Mouse (Mus musculus) limb, embryonic 12.5 days (tissue): ENCODE data around the gene Adgrf2. TPM values are rescaled to one million over a fixed set of nuclear protein-coding genes. Genes with fewer than 3 reads are reported as not detected.

Experiments used
- ATAC-seq: fragments of 200-750 bp; cut with Nextera tagmentation; 2 replicates; pipeline ENCODE4 v1.8.0; 2017; ENCODE audit warnings: low read depth, moderate TSS enrichment; ENCODE audit not compliant: insufficient number of reproducible peaks, insufficient read depth, low FRiP score, low TSS enrichment
- H3K27ac ChIP-seq: fragments of 300-500 bp; sonication (generic); 2 replicates; pipeline ENCODE4 v1.5.1; 2016; ENCODE audit warnings: mild to moderate bottlenecking, moderate library complexity
- H3K27me3 ChIP-seq: fragments of 300-500 bp; sonication (generic); 2 replicates; pipeline ENCODE4 v1.6.1; 2016; ENCODE audit warnings: mild to moderate bottlenecking, moderate library complexity
- H3K36me3 ChIP-seq: fragments of 300-500 bp; sonication (generic); 2 replicates; pipeline ENCODE4 v1.6.1; 2016; ENCODE audit warnings: mild to moderate bottlenecking, moderate library complexity
- H3K4me1 ChIP-seq: fragments of 300-500 bp; sonication (generic); replicated peaks from 2 replicates; pipeline ENCODE4 v1.6.1; 2016
- H3K4me2 ChIP-seq: fragments of 300-500 bp; sonication (generic); 2 replicates; pipeline ENCODE4 v1.6.1; 2016; ENCODE audit warnings: mild to moderate bottlenecking, moderate library complexity
- H3K4me3 ChIP-seq: fragments of 300-500 bp; sonication (generic); replicated peaks from 2 replicates; pipeline ENCODE4 v1.5.1; 2016; ENCODE audit warnings: mild to moderate bottlenecking
- H3K9ac ChIP-seq: fragments of 300-500 bp; sonication (generic); replicated peaks from 2 replicates; pipeline ENCODE4 v1.6.1; 2016; ENCODE audit warnings: mild to moderate bottlenecking, moderate library complexity
- H3K9me3 ChIP-seq: fragments of 300-500 bp; sonication (generic); 2 replicates; pipeline ENCODE4 v1.6.1; 2016; ENCODE audit warnings: mild to moderate bottlenecking, moderate library complexity
- WGBS: fragments of 180-500 bp; shearing (Covaris S2); methylation state at CpG from one replicate; pipeline ENCODE4 v1.1.7; 2016; 5-methylcytosine and 5-hydroxymethylcytosine counted together
- polyA plus RNA-seq: library from polyadenylated mRNA; unstranded; fragments of >200 nt; fragmentation: Nextera tagmentation; extraction: Ambion mirVana; gene quantifications from 2 replicates; pipeline ENCODE4 v1.2.1, GENCODE M21; 2016

Gene Adgrf2
- polyA plus RNA-seq, 1 experiment from 2014 or later = 0.11 TPM

GRCm38 (mm10) chr17:42714991-42715390 lies 27.0 kb downstream of the Adgrf2 start:
- Histone ChIP-seq H3K27me3 (no peaks in the 10 kb centered on the region), H3K9me3 (no peaks in the 10 kb centered on the region), H3K9ac (no peak overlapping the region), H3K36me3 (no peaks in the 10 kb centered on the region), H3K4me2 (no peak overlapping the region), H3K4me3 (no peak overlapping the region), H3K4me1 (no peaks in the 10 kb centered on the region), H3K27ac (no peak overlapping the region)
- ATAC-seq = no peak
- WGBS = 92% methylated on average over 7 of the region's 7 CpGs

- Histone ChIP-seq H3K36me3 (no peaks in the 10 kb centered on the region), H3K4me3 (no peak overlapping the region), H3K9me3 (no peaks in the 10 kb centered on the region), H3K4me2 (no peak overlapping the region), H3K4me1 (no peaks in the 10 kb centered on the region), H3K27me3 (no peaks in the 10 kb centered on the region), H3K9ac (no peak overlapping the region), H3K27ac (no peak overlapping the region)
- WGBS = 91% methylated on average over 7 of the region's 7 CpGs
- no peak for ATAC-seq
Measured at GRCm38 (mm10) chr17:42710717-42711116, 31.3 kb downstream of the Adgrf2 start.

- no peak for ATAC-seq
- Histone ChIP-seq H3K4me3 (no peak overlapping the region), H3K4me1 (no peaks in the 10 kb centered on the region), H3K9ac (no peak overlapping the region), H3K4me2 (no peak overlapping the region), H3K9me3 (no peaks in the 10 kb centered on the region), H3K27me3 (no peaks in the 10 kb centered on the region), H3K36me3 (no peaks in the 10 kb centered on the region), H3K27ac (no peak overlapping the region)
- WGBS = 78% methylated on average over 4 of the region's 4 CpGs
Measured at GRCm38 (mm10) chr17:42705611-42706010, 36.4 kb downstream of the Adgrf2 start.

DNA sequence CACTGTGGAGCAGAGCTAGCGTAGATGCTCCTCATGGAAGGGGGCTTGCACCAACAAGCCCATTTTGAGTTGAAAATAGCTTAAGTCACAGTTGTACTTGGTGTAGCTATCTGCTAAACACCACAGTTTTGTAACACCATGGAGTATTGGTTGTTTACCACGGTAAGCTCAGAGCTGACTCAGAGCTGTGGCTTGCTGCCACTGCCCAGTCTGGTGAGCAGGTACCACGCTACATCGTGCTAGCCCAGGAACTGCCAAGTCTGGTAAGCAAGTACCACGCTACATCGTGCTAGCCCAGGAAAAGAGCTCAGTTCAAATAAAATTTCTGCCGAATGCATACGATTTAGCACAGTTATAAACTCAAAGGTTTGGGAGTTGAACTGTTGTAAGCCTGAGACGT lies 39.8 kb downstream of the Adgrf2 start:
- Histone ChIP-seq H3K9ac (no peak overlapping the region), H3K27ac (no peak overlapping the region), H3K27me3 (no peaks in the 10 kb centered on the region), H3K36me3 (no peaks in the 10 kb centered on the region), H3K9me3 (no peaks in the 10 kb centered on the region), H3K4me2 (no peak overlapping the region), H3K4me1 (no peaks in the 10 kb centered on the region), H3K4me3 (no peak overlapping the region)
- no peak for ATAC-seq
- WGBS = 82% methylated on average over 9 of the region's 9 CpGs

DNA sequence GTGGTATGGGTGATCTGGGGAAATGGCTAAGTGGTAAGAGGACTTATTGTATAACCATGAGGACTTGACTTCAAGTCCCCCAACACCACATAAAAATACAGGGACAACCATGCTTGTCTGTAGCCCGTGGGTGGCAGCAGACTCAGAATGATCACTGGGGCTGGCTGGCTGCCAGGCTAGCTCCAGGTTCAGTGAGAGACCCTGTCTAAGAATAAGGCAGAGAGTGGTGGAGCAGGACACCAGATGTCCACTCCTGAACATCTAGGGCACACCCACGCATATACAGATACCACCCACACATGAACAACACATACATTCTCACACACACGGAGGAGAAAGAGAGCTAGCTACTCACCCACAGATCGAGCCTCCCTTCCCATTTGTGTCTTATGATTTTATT lies 47.2 kb downstream of the Adgrf2 start:
- H3K27me3 ChIP-seq = no peaks in the 10 kb centered on the region
- no peaks in the 10 kb centered on the region for H3K9me3 ChIP-seq
- ATAC-seq = no peak
- no peaks in the 10 kb centered on the region for H3K4me1 ChIP-seq
- no peaks in the 10 kb centered on the region for H3K36me3 ChIP-seq
- H3K9ac ChIP-seq = no peak overlapping the region
- no peak overlapping the region for H3K27ac ChIP-seq
- 82% methylated on average over 4 of the region's 4 CpGs for WGBS
- H3K4me2 ChIP-seq = no peak overlapping the region
- no peak overlapping the region for H3K4me3 ChIP-seq

DNA sequence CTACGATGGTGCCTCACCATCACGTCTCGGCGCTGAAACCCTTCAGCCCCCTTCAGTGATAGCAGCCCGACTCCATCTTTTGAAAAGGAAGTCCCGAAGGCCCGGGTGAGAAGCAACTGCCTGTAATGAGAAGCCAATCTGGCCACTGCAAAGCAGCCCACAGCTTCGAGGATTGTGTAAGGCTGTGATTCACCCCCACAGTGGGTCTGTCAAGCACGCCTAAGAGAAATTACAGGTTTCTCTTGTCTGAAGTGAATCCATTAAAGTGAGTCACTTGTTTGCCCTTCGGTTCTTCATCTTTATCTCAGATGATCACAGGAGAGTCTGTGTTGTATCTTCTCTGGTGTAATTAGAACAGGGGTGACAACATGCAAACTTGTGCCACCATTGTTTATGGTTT lies 49.8 kb downstream of the Adgrf2 start, which contains the start of gene Adgrf4:
Gene Adgrf4 (minus strand): TSS at position 149 of the 400 bp plus-strand sequence.
- Histone ChIP-seq H3K27me3 (no peaks in the 10 kb centered on the region), H3K9me3 (no peaks in the 10 kb centered on the region), H3K4me1 (no peaks in the 10 kb centered on the region), H3K4me3 (no peak within 1 kb of the TSS), H3K27ac (no peak within 1 kb of the TSS), H3K9ac (no peak within 1 kb of the TSS), H3K4me2 (no peak within 1 kb of the TSS), H3K36me3 (no peaks in the 10 kb centered on the region)
- ATAC-seq = no peak
- WGBS = 85% methylated on average over 10 of the region's 10 CpGs

- Histone ChIP-seq H3K9ac (no peak overlapping the region), H3K27ac (no peak overlapping the region), H3K36me3 (no peaks in the 10 kb centered on the region), H3K4me1 (no peaks in the 10 kb centered on the region), H3K4me3 (no peak overlapping the region), H3K4me2 (no peak overlapping the region), H3K9me3 (no peaks in the 10 kb centered on the region), H3K27me3 (no peaks in the 10 kb centered on the region)
- 91% methylated on average over 8 of the region's 8 CpGs for WGBS
- ATAC-seq = no peak
Measured at GRCm38 (mm10) chr17:42690531-42690930, 51.4 kb downstream of the Adgrf2 start.

Other genes with a start within 250 kb of the Adgrf2 start
- gene Opn5, start 130.8 kb downstream of the Adgrf2 start, polyA plus RNA-seq = not detected in 2 replicates
- 0.06 and 0.11 TPM in 2 replicates for gene Adgrf4, start 49.9 kb downstream of the Adgrf2 start, polyA plus RNA-seq
- 21.9 and 23.2 TPM in 2 replicates for gene Cd2ap, start 134.5 kb upstream of the Adgrf2 start, polyA plus RNA-seq